9 mouse cellular contexts compared by ENCODE assay signal in the genomic region with DNA sequence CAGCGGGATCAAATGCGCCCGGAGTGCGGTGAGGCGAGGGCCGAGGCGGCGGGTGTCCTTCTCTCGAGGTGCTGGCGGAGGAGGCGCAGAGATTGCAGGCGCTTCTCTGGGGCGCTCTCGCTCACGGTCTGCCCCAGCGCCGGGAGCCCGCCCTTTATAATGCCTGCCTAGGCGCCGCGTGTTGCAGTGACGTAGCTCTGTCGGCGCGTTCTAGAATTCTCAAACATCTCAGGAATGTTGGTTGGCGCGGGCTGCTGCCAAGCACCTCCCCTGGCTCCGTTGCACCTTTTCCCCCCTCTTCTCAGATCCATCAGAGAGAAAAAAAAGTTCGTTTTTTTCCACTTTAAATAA. TPM values are rescaled to one million over a fixed set of nuclear protein-coding genes. Genes with fewer than 3 reads are reported as not detected.
DNase-seq lines count a peak whose midpoint lies in the region; ATAC-seq lines count a peak whose summit lies in the region.
"Had no signal": no experiment of that assay in that cellular context is flagged by ENCODE, and none has a peak within 500 bp of the region (broad histone marks: within the 10 kb centered on the region; RNA-seq: fewer than 3 reads in every experiment).

A gene (minus strand): TSS at position 130 of the 351 bp plus-strand sequence.

- H3K9ac ChIP-seq in forebrain, embryonic 13.5 days: peak within 1 kb of the TSS; percentile 80
- peak within 1 kb of the TSS; percentile 92 for H3K9ac ChIP-seq in heart, embryonic 15.5 days
- peak within 1 kb of the TSS; percentile 72 for H3K9ac ChIP-seq in lung, embryonic 15.5 days

- H3K27ac ChIP-seq in forebrain, embryonic 13.5 days: peak within 1 kb of the TSS; percentile 78
- peak within 1 kb of the TSS; percentile 96 for H3K27ac ChIP-seq in heart, embryonic 15.5 days
- peak within 1 kb of the TSS; percentile 94 for H3K27ac ChIP-seq in lung, embryonic 15.5 days

- H3K4me2 ChIP-seq in forebrain, embryonic 13.5 days: peak within 1 kb of the TSS; percentile 85
- peak within 1 kb of the TSS; percentile 86 for H3K4me2 ChIP-seq in heart, embryonic 15.5 days
- peak within 1 kb of the TSS; percentile 85 for H3K4me2 ChIP-seq in lung, embryonic 15.5 days

- no peaks in the 10 kb centered on the region for H3K36me3 ChIP-seq in megakaryocyte, embryonic 14.5 days (replicated peaks; ENCODE audit: low read length)
- H3K36me3 ChIP-seq in forebrain, embryonic 13.5 days (ENCODE audit: poor library complexity, severe bottlenecking): peaks cover 6% of the 10 kb centered on the region; the same call in 1 of the 2 replicates
- peaks cover 5% of the 10 kb centered on the region; the same call in 1 of the 2 replicates for H3K36me3 ChIP-seq in heart, embryonic 15.5 days
- peaks cover 7% of the 10 kb centered on the region; the same call in 1 of the 2 replicates for H3K36me3 ChIP-seq in lung, embryonic 15.5 days

- 0 out of 2 replicates have a peak, but pooled peaks cover 5% of the 10 kb centered on the region for H3K9me3 ChIP-seq in megakaryocyte, embryonic 14.5 days
- H3K9me3 ChIP-seq in forebrain, embryonic 13.5 days (replicated peaks): no peaks in the 10 kb centered on the region
- no peaks in the 10 kb centered on the region for H3K9me3 ChIP-seq in heart, embryonic 15.5 days (replicated peaks)
- H3K9me3 ChIP-seq in lung, embryonic 15.5 days: no peaks in the 10 kb centered on the region

- peak; percentile 94 for DNase-seq in kidney, postnatal 14 days
- peak; percentile 87 for DNase-seq in retina, postnatal 1 day
- no peak for DNase-seq in cerebellum, adult 8-10 months

- H3K4me3 ChIP-seq in megakaryocyte, embryonic 14.5 days (replicated peaks): peak within 1 kb of the TSS; percentile 89
- H3K4me3 ChIP-seq in forebrain, embryonic 13.5 days: peak within 1 kb of the TSS; percentile 64
- H3K4me3 ChIP-seq in heart, embryonic 15.5 days: peak within 1 kb of the TSS; percentile 78
- H3K4me3 ChIP-seq in lung, embryonic 15.5 days: peak within 1 kb of the TSS; percentile 68

- peaks cover 57% of the 10 kb centered on the region for H3K4me1 ChIP-seq in megakaryocyte, embryonic 14.5 days
- peaks cover 80% of the 10 kb centered on the region for H3K4me1 ChIP-seq in forebrain, embryonic 13.5 days
- H3K4me1 ChIP-seq in heart, embryonic 15.5 days (replicated peaks): peaks cover 59% of the 10 kb centered on the region
- H3K4me1 ChIP-seq in lung, embryonic 15.5 days: peaks cover 55% of the 10 kb centered on the region

- ATAC-seq in megakaryocyte, adult 5-6 weeks (ENCODE audit: poor library complexity, severe bottlenecking): no peak
- peak; percentile 66 for ATAC-seq in forebrain, embryonic 13.5 days
- ATAC-seq in heart, embryonic 15.5 days (replicated peaks; ENCODE audit: insufficient number of reproducible peaks, insufficient read depth, low FRiP score, low read depth): peak; percentile 73
- peak; percentile 66 for ATAC-seq in lung, embryonic 15.5 days (ENCODE audit: borderline replicate concordance, extremely low read depth, low FRiP score, low TSS enrichment)

- under 1% methylated on average over 25 of the region's 29 CpGs for WGBS in forebrain, embryonic 13.5 days
- under 1% methylated on average over 29 of the region's 29 CpGs for WGBS in heart, embryonic 15.5 days
- WGBS in lung, embryonic 15.5 days: under 1% methylated on average over 29 of the region's 29 CpGs

- H3K27me3 ChIP-seq in megakaryocyte, embryonic 14.5 days (replicated peaks): peaks cover 74% of the 10 kb centered on the region
- peaks cover 17% of the 10 kb centered on the region; the same call in 1 of the 2 replicates for H3K27me3 ChIP-seq in forebrain, embryonic 13.5 days
- no peaks in the 10 kb centered on the region for H3K27me3 ChIP-seq in heart, embryonic 15.5 days
- H3K27me3 ChIP-seq in lung, embryonic 15.5 days: no peaks in the 10 kb centered on the region

RNA-seq across cellular contexts. Expression of the gene that starts here (rescaled TPM):
- 0.22 and 2.2 TPM in 2 replicates for polyA plus RNA-seq in megakaryocyte, embryonic 14.5 days (2012; ENCODE audit: insufficient read depth, low replicate concordance)
- not detected in 2 replicates for total RNA-seq in megakaryocyte, adult 5-6 weeks (2015)
- total RNA-seq in megakaryocyte, adult 5-6 weeks (2017): 0.08 and 0.15 TPM in 2 replicates
- 32.9 and 35.6 TPM in 2 replicates for polyA plus RNA-seq in forebrain, embryonic 13.5 days (2015; fragmentation: Nextera tagmentation; extraction: Ambion mirVana)
- polyA plus RNA-seq in heart, embryonic 15.5 days (2015; fragmentation: Nextera tagmentation; extraction: Ambion mirVana): 60.4 and 61.4 TPM in 2 replicates
- 58.3 and 58.8 TPM in 2 replicates for polyA plus RNA-seq in lung, embryonic 15.5 days (2015; fragmentation: Nextera tagmentation; extraction: Ambion mirVana)
- total RNA-seq: MEL had no signal

Comparison
In these comparisons a context has a peak if more than half of its experiments do, and no peak if none do; other contexts are left out.
1. RNA of the gene that starts here (polyA plus RNA-seq): 60.4 to 61.4 TPM in heart, embryonic 15.5 days, 58.3 to 58.8 TPM in lung, embryonic 15.5 days and 32.9 to 35.6 TPM in forebrain, embryonic 13.5 days; 0.22 to 2.2 TPM in megakaryocyte, embryonic 14.5 days; every median in the first group is over 10 times any median in the second.
2. Peak in every context shown above with its lines, with median percentiles within 50 percentile points of each other: H3K4me3 ChIP-seq, H3K27ac ChIP-seq, H3K4me2 ChIP-seq and H3K9ac ChIP-seq.